Mouse (Mus musculus): Measurements from ENCODE around the gene Aip.

GRCm38 (mm10) chr19:4070311-4070710, 55.3 kb downstream of the Aip start:
- TF ChIP-seq CHD2 (IDR thresholded peaks at IDR 0.05; ENCODE audit: low read depth, low read length) (no peak), ZC3H11A (IDR thresholded peaks at IDR 0.05; ENCODE audit: borderline replicate concordance, low read depth, low read length) (no peak)
